Comparison of ENCODE assay signal across 23 mouse cellular contexts in genomic region chr3:99858922-99859321, GRCm38 (mm10). TPM values are rescaled to one million over a fixed set of nuclear protein-coding genes. Genes with fewer than 3 reads are reported as not detected.
A peak's percentile ranks its signal among the peaks of the same experiment; 100 is the strongest.
DNase-seq lines count a peak whose midpoint lies in the region; ATAC-seq and TF ChIP-seq lines count a peak whose summit lies in the region.
"Had no signal": no experiment of that assay in that cellular context is flagged by ENCODE, and none has a peak within 500 bp of the region (broad histone marks: within the 10 kb centered on the region; RNA-seq: fewer than 3 reads in every experiment).

No protein-coding gene starts in this region.

- H3K27me3 ChIP-seq in cerebellum, adult 2 months (ENCODE audit: control insufficient read depth, insufficient read depth, low read length): no peaks in the 10 kb centered on the region
- no peaks in the 10 kb centered on the region for H3K27me3 ChIP-seq in kidney, postnatal 0 days (ENCODE audit: insufficient read depth, low read length)
- no peaks in the 10 kb centered on the region for H3K27me3 ChIP-seq in kidney, embryonic 14.5 days (ENCODE audit: control insufficient read depth, insufficient read depth, low read length)
- H3K27me3 ChIP-seq in testis, adult 2 months (ENCODE audit: control insufficient read depth, insufficient read depth, low read length): no peaks in the 10 kb centered on the region
- H3K27me3 ChIP-seq in stomach, postnatal 0 days (ENCODE audit: control insufficient read depth, insufficient read depth, low read length): no peaks in the 10 kb centered on the region
- H3K27me3 ChIP-seq: embryonic facial prominence, embryonic 12.5 days; liver, embryonic 13.5 days; neural tube, embryonic 12.5 days had no signal

- no peak for TF ChIP-seq EP300 in stomach, postnatal 0 days (optimal IDR thresholded peaks at IDR 0.05)

- H3K4me2 ChIP-seq in kidney, postnatal 0 days (ENCODE audit: low read length): no peak overlapping the region
- H3K4me2 ChIP-seq in kidney, embryonic 14.5 days (replicated peaks; ENCODE audit: low read depth, low read length): no peak overlapping the region
- H3K4me2 ChIP-seq in stomach, postnatal 0 days (replicated peaks; ENCODE audit: low read depth): no peak overlapping the region
- H3K4me2 ChIP-seq: embryonic facial prominence, embryonic 12.5 days; liver, embryonic 13.5 days; neural tube, embryonic 12.5 days had no signal

- ATAC-seq in kidney, postnatal 0 days (replicated peaks; ENCODE audit: low FRiP score, low read depth): no peak
- no peak for ATAC-seq in kidney, embryonic 14.5 days (ENCODE audit: low FRiP score, low TSS enrichment)
- ATAC-seq in stomach, postnatal 0 days (ENCODE audit: low FRiP score, low TSS enrichment): no peak
- ATAC-seq: hindbrain, embryonic 16.5 days had no signal

- no peaks in the 10 kb centered on the region for H3K36me3 ChIP-seq in kidney, postnatal 0 days (ENCODE audit: insufficient read depth, low read length)
- no peaks in the 10 kb centered on the region for H3K36me3 ChIP-seq in kidney, embryonic 14.5 days (ENCODE audit: control insufficient read depth, insufficient read depth, low read length)
- H3K36me3 ChIP-seq in testis, adult 2 months (ENCODE audit: control insufficient read depth, insufficient read depth, low read length): no peaks in the 10 kb centered on the region
- H3K36me3 ChIP-seq in stomach, postnatal 0 days (ENCODE audit: control insufficient read depth, insufficient read depth, low read length): no peaks in the 10 kb centered on the region
- H3K36me3 ChIP-seq: embryonic facial prominence, embryonic 12.5 days; forebrain, embryonic 10.5 days; G1E; liver, embryonic 13.5 days; neural tube, embryonic 12.5 days had no signal

- no peak overlapping the region for H3K4me3 ChIP-seq in cerebellum, adult 2 months (replicated peaks; ENCODE audit: insufficient read depth, low read depth, low read length)
- H3K4me3 ChIP-seq in kidney, postnatal 0 days (replicated peaks; ENCODE audit: low read depth, low read length): no peak overlapping the region
- H3K4me3 ChIP-seq in kidney, embryonic 14.5 days (ENCODE audit: low read length): no peak overlapping the region
- no peak overlapping the region for H3K4me3 ChIP-seq in testis, adult 2 months (ENCODE audit: control insufficient read depth, low read depth, low read length)
- H3K4me3 ChIP-seq in stomach, postnatal 0 days (ENCODE audit: low read depth, low read length): no peak overlapping the region
- H3K4me3 ChIP-seq: embryonic facial prominence, embryonic 12.5 days; forebrain, embryonic 10.5 days; left cerebral cortex, adult 2 months; liver, embryonic 13.5 days; neural tube, embryonic 12.5 days had no signal

- peak; percentile 18; the same call in 1 of the 2 replicates for TF ChIP-seq CTCF in cerebellum, adult 2 months (IDR thresholded peaks at IDR 0.05; ENCODE audit: borderline replicate concordance, insufficient read depth, low read depth, low read length)
- TF ChIP-seq CTCF in kidney, postnatal 0 days (IDR thresholded peaks at IDR 0.05; ENCODE audit: low read depth): peak; percentile 40; the same call in 1 of the 2 replicates
- peak; percentile 44; the same call in 1 of the 2 replicates for TF ChIP-seq CTCF in testis, adult 2 months (IDR thresholded peaks at IDR 0.05; ENCODE audit: control insufficient read depth, insufficient read depth, insufficient replicate concordance, low read depth, low read length)
- TF ChIP-seq CTCF in stomach, postnatal 0 days (IDR thresholded peaks at IDR 0.05; ENCODE audit: low read depth): peak; percentile 51

- TF ChIP-seq POLR2A in cerebellum, adult 2 months (IDR thresholded peaks at IDR 0.05; ENCODE audit: borderline replicate concordance, insufficient read depth, low read length): no peak
- TF ChIP-seq POLR2A in testis, adult 2 months (IDR thresholded peaks at IDR 0.05; ENCODE audit: control insufficient read depth, low read depth, low read length): no peak

- no peak overlapping the region for H3K9ac ChIP-seq in kidney, postnatal 0 days (ENCODE audit: low read depth, low read length)
- H3K9ac ChIP-seq in kidney, embryonic 14.5 days (ENCODE audit: low read depth, low read length): no peak overlapping the region
- H3K9ac ChIP-seq in stomach, postnatal 0 days (ENCODE audit: low read length): no peak overlapping the region
- H3K9ac ChIP-seq: embryonic facial prominence, embryonic 12.5 days; liver, embryonic 13.5 days; neural tube, embryonic 12.5 days had no signal

- H3K27ac ChIP-seq in cerebellum, adult 2 months (ENCODE audit: insufficient read depth, low read length): no peak overlapping the region
- H3K27ac ChIP-seq in kidney, postnatal 0 days: no peak overlapping the region
- no peak overlapping the region for H3K27ac ChIP-seq in kidney, embryonic 14.5 days (ENCODE audit: low read depth, low read length)
- H3K27ac ChIP-seq in testis, adult 2 months (ENCODE audit: control insufficient read depth, insufficient read depth, low read depth, low read length): no peak overlapping the region
- H3K27ac ChIP-seq in stomach, postnatal 0 days (replicated peaks): no peak overlapping the region
- H3K27ac ChIP-seq: embryonic facial prominence, embryonic 12.5 days; forebrain, embryonic 10.5 days; left cerebral cortex, adult 2 months; liver, embryonic 13.5 days; macrophage; neural tube, embryonic 12.5 days had no signal

- H3K9me3 ChIP-seq in kidney, postnatal 0 days (replicated peaks; ENCODE audit: low read length): no peaks in the 10 kb centered on the region
- H3K9me3 ChIP-seq in kidney, embryonic 14.5 days (ENCODE audit: control insufficient read depth, low read length): no peaks in the 10 kb centered on the region
- H3K9me3 ChIP-seq in stomach, postnatal 0 days (ENCODE audit: control insufficient read depth, low read length): no peaks in the 10 kb centered on the region
- H3K9me3 ChIP-seq: embryonic facial prominence, embryonic 12.5 days; forebrain, embryonic 10.5 days; liver, embryonic 13.5 days; neural tube, embryonic 12.5 days had no signal

- 81% methylated on average over 3 of the region's 3 CpGs for WGBS in cerebellum, adult 2 months
- WGBS in kidney, postnatal 0 days: 72% methylated on average over 3 of the region's 3 CpGs
- 79% methylated on average over 3 of the region's 3 CpGs for WGBS in kidney, embryonic 14.5 days
- WGBS in stomach, postnatal 0 days: 81% methylated on average over 3 of the region's 3 CpGs

- H3K4me1 ChIP-seq in cerebellum, adult 2 months (ENCODE audit: control insufficient read depth, insufficient read depth, low read length): no peaks in the 10 kb centered on the region
- H3K4me1 ChIP-seq in kidney, postnatal 0 days (replicated peaks; ENCODE audit: insufficient read depth, low read length): no peaks in the 10 kb centered on the region
- H3K4me1 ChIP-seq in kidney, embryonic 14.5 days (ENCODE audit: control insufficient read depth, insufficient read depth, low read length): no peaks in the 10 kb centered on the region
- no peaks in the 10 kb centered on the region for H3K4me1 ChIP-seq in testis, adult 2 months (ENCODE audit: control insufficient read depth, insufficient read depth, low read length)
- no peaks in the 10 kb centered on the region for H3K4me1 ChIP-seq in stomach, postnatal 0 days (replicated peaks; ENCODE audit: control insufficient read depth, insufficient read depth)
- H3K4me1 ChIP-seq: embryonic facial prominence, embryonic 12.5 days; liver, embryonic 13.5 days; neural tube, embryonic 12.5 days had no signal

- DNase-seq in cerebellum, adult 2 months: no peak
- DNase-seq in cerebellum, adult 8-10 months: no peak
- no peak for DNase-seq in kidney, postnatal 0 days (ENCODE audit: low spot score)
- DNase-seq in testis, postnatal 14 days (ENCODE audit: low spot score): no peak
- no peak for DNase-seq in stomach, postnatal 0 days (ENCODE audit: low spot score)
- DNase-seq in layer of hippocampus, adult 9-10 months (ENCODE audit: low spot score): no peak
- DNase-seq: cerebellum, adult 11-12 months; heart, adult 11 months; heart, postnatal 10 days; kidney, postnatal 25 days; liver, embryonic 13.5 days; midbrain, embryonic 14.5 days; thymus, postnatal 4 days had no signal

RNA-seq across cellular contexts. Expression of gene Spag17, which starts 26.3 kb away (rescaled TPM):
- polyA plus RNA-seq in cerebellum, adult 2 months (2012; rRNA removed): 0.05 and 0.10 TPM in 2 replicates
- 0.52 and 0.66 TPM in 2 replicates for polyA plus RNA-seq in kidney, postnatal 0 days (2015; fragmentation: Nextera tagmentation; extraction: Ambion mirVana)
- polyA plus RNA-seq in kidney, embryonic 14.5 days (2014; fragmentation: Nextera tagmentation; extraction: Ambion mirVana): 0.79 and 0.85 TPM in 2 replicates
- polyA plus RNA-seq in testis, adult 2 months (2012; rRNA removed): 45.5 and 47.0 TPM in 2 replicates
- 0.05 TPM in 1 of 2 replicates, not detected in the other for polyA plus RNA-seq in stomach, postnatal 0 days (2015; fragmentation: Nextera tagmentation; extraction: Ambion mirVana)
- polyA plus RNA-seq: G1E; macrophage; stomach, embryonic 14.5 days had no signal

Comparison
In these comparisons a context has a peak if more than half of its experiments do, and no peak if none do; other contexts are left out.
1. RNA of gene Spag17, which starts 26.3 kb away (polyA plus RNA-seq): 45.5 to 47.0 TPM in testis, adult 2 months; 0.79 to 0.85 TPM in kidney, embryonic 14.5 days, 0.52 to 0.66 TPM in kidney, postnatal 0 days, 0.05 to 0.10 TPM in cerebellum, adult 2 months and 0.05 TPM in stomach, postnatal 0 days; every median in the first group is over 10 times any median in the second.
2. Peak in every context shown above with its lines, with median percentiles within 50 percentile points of each other: CTCF ChIP-seq.